Mouse (Mus musculus): ENCODE data around the gene Ctxn1. TPM values are rescaled to one million over a fixed set of nuclear protein-coding genes. Genes with fewer than 3 reads are reported as not detected.

Ctxn1 gene
- total RNA-seq, 2 experiments from 2014 or later = 0.57 to 0.97 TPM

DNA sequence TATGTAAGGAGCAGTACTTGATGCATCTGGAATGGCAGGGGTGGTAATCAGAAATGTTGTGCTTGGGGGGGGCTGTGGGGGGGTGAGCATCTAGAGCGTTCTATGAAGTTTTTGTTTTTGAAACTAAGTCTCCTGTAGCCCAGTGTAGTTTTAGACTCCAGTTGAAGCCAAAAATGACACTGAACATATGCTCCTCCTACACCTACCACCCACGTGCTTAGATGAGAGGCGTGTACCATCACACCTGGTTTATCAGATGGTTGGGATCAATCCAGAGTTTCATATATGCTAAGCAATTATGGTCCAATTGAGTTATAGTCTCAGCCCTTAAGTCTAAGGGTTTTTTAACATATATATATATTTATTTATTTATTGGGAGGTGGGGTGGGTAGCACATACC, 39.5 kb downstream of the Ctxn1 start:
- intact Hi-C loops (cut with DNase I) = no loop called here
- DNase-seq = no peak

DNA sequence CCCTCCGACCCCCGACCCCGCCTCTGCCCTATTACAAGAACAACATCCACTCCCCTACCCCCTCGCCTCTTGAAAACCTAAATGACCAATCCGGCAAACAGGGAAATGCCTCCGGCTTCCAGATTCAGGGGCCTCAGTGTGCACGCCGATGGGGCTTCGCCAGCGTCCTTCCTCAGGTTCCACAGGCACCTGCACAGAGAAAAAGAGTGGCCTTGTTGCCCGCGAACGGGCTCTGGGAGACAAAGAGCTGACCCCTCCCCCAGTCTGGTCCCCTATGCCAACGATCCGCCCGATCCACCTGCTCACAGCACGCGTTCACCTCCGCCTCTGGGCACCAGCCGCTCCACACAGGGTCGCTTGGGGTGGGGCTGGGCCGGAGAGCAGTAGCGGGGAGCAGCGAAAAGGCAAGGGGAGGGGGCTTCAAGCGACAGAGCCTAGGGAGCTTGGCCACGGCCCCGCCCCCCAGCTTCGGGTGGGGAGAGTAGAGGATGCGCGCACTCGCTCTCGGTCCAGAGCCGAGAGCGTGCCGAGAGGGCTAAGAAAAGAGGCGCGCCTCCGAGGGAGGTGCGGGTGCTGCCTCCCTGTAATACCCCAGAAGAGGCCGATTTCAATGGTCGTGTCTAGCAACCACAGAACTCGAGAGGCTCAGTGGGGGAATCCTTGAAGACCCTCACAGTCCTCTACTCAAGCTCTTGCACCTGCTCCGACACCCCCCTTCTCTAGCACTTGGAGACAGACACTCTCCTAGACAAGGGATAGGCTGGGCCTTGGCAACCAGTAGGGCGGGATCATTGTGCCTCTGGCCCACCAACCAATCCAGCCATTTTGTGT, 42.1 kb downstream of the Ctxn1 start, which contains the start of gene Prr36:
TSS of gene Prr36 (minus strand) at position 669 of the 831 bp plus-strand sequence.
- DNase-seq = no peak
- intact Hi-C loops (cut with DNase I) = no loop called here

DNA sequence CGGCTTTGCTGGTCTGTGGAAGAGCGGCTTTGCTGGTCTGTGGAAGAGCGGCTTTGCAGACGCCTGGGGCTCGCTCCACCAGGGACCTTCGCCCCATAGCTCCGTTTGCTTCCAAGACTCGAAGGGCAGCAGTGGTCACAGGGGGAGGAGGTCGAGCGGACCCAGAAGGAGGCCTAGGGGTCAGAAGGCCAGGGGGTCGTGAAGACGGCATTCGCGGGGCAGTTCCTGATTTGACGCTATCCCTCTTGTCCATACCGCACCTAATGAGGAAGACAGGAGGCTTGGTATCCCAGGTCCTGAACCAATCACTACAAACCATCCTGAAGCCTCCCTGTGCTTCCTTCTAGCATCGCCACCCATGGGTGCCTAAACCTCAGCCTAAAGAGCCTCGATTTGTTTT, 42.8 kb downstream of the Ctxn1 start:
- DNase-seq = no peak
- intact Hi-C loops (cut with DNase I) = no loop called here

DNA sequence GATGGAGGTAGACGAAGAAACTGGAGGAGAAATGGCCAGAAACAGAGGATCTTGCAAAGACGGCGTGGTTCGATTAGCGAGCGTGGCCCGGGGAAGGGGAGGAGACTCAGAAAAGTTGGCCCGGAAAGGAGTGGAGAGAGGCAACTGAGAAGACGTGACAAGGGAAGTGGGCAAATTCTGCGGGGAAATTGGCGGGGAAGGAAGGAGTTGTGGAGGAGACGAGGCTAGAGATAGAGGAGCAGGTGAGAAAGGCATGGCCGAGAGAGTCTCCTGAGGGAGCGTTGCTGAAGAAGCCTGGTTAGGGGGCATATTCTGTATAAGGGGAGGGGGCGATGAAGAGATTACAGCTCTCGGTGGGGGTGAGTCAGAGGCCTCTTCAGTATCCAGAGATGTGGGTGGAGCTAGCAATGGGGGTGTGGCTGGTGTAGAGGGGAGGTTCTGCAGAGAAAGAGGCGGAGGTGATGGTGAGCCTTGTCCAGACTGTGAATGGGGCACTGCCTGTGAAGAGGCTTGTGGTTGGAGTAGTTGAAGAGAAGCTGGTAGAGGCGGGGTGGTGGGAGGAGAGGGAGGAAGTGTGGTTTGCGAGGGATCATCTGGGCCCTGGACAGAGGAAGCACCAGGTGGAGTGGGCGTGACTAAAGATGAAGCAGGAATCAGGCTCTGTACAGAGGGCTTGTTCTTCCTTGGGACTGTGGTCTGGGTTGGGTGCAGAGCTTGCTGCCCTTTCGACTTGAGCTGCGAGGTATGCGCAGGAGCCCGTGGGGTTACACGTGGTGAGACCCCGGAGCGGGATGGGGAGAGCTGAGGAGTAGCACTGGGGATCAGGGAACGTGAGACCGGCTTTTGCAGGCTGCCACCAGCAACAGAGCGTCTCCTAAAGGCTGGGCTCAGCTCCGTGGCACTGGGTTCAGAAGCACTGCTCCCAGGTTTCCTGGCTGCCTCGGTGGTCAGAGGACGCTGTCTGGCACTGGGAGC, 44.8 kb downstream of the Ctxn1 start:
- intact Hi-C loops (cut with DNase I) = no loop called here
- peak; percentile 17 to 23 for DNase-seq

DNA sequence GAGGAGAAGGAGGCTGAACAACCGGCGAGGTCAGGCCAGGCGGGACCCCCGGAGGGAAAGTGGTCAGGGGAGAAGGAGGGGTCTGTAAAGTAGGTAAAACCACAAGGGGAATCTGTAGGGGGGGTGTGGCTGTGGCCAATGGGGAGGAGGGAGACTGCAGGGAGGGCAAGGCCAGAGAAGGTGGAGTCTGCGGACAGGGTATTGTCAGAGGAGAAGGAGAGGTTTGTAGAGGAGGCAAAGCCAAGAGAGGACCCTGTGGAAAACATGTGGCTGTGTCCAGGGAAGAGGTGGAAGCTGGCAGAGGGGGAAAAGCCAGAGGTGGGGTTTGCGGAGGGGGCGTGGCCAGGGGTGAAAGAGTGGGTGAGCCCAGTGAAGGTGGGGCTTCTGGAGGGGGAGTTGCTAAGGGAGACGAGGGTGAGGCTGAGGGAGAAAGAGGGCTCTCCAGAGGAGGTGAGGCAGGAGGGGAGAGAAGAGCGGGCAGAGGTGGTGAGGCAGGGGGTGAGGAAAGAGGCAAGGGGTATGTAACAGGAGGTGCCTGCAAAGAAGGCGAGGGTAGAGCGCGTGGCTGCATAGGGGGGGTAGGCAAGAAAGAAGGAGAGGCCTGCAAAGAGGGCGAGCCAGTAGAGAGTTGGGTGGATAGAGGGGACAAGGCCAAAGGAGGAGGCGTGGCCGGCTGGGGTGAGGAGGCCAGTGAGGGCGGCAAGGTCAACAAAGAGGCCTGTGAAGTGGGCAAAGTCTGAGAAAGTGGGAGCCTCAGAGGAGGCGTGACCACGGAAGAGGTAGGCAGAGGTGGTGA, 45.7 kb downstream of the Ctxn1 start:
- intact Hi-C loops (cut with DNase I) = no loop called here
- peak; percentile 29 to 42 for DNase-seq

DNA sequence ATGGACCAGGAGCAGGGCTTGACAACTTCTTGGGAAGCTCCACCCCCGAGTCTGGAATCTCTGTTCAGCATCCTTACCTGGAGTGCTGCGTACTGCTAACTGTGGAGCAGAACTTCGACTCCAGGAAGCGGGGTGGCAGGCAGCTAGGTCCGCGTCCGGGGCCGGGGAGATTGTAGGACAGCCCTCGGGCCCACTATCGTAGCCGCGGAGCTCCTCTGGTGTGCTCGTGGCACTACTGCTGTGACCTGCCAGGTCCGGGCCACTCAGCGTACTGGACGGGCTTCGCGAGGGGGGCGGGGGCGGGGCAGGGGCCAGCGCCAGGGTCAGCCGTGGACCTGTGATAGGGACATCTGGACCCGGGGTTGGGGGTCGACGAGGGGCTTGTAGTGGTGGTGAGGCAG, 46.3 kb downstream of the Ctxn1 start:
- intact Hi-C loops (cut with DNase I) = no loop called here
- DNase-seq = no peak

DNA sequence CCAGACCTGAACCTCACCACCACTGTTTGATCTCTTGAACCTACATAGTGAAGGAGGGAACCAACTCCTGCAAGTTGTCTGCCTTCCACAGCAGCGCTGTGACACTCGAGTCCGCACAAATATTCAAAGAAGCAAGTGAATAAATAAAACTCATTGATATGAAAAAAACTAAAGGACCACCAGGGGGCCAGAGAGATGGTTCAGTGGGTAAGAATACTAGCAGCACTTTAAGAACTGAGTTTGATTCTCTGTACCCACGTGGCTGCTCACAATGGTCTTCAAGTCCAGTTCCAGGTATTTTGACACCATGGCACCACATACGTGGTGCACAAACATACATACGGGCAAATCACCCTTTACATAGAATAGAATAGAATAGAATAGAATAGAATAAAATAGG, 48.0 kb downstream of the Ctxn1 start:
- intact Hi-C loops (cut with DNase I) = no loop called here
- DNase-seq = no peak

Other genes starting within 250 kb of the Ctxn1 start
- gene Cd209f, start 153.4 kb downstream of the Ctxn1 start, total RNA-seq (2021) = under 1 TPM in 1 of 2 experiments, not detected in 1; 0.50 TPM
- not detected for gene Cd209g, start 125.2 kb downstream of the Ctxn1 start, total RNA-seq (2021)
- 10 to 100 TPM; 20.3 to 26.9 TPM for gene Evi5l, start 92.7 kb downstream of the Ctxn1 start, total RNA-seq (2021)
- gene Prr36, start 41.8 kb downstream of the Ctxn1 start, total RNA-seq (2021) = not detected
- under 1 TPM; 0.24 to 0.67 TPM for gene Lrrc8e, start 32.4 kb downstream of the Ctxn1 start, total RNA-seq (2021)
- 10 to 100 TPM; 79.7 to 80.8 TPM for gene Map2k7, start 20.5 kb downstream of the Ctxn1 start, total RNA-seq (2021)
- gene Gm49320, start 20.4 kb downstream of the Ctxn1 start, total RNA-seq (2021) = under 1 TPM in 1 of 2 experiments, not detected in 1; 0.44 TPM
- gene Tgfbr3l, start 11.1 kb downstream of the Ctxn1 start, total RNA-seq (2021) = 1 to 10 TPM; 2.5 to 3.9 TPM
- gene Snapc2, start 6.2 kb downstream of the Ctxn1 start, total RNA-seq (2021) = 10 to 100 TPM; 15.6 to 16.4 TPM
- 100 to 1,000 TPM; 107 to 126 TPM for gene Timm44, start 16.6 kb upstream of the Ctxn1 start, total RNA-seq (2021)
- gene Ccl25, start 65.9 kb upstream of the Ctxn1 start, total RNA-seq (2021) = 1 to 10 TPM; 3.4 to 4.2 TPM
- 10 to 100 TPM; 50.2 to 52.8 TPM for gene Elavl1, start 66.1 kb upstream of the Ctxn1 start, total RNA-seq (2021)
- gene Cers4, start 233.8 kb upstream of the Ctxn1 start, total RNA-seq (2021) = 10 to 100 TPM; 29.6 to 36.7 TPM